Mouse (Mus musculus) neural tube, embryonic 14.5 days (tissue): ENCODE measurements around the gene Cwf19l1. TPM values are rescaled to one million over a fixed set of nuclear protein-coding genes. Genes with fewer than 3 reads are reported as not detected.
A peak's percentile ranks its signal among the peaks of the same experiment; 100 is the strongest.

Experiments
- ATAC-seq: fragments of 200-750 bp; cut with Nextera tagmentation; 2 replicates; pipeline ENCODE4 v1.8.0; 2017; ENCODE audit warnings: low read depth, mild to moderate bottlenecking, moderate TSS enrichment, moderate library complexity
- H3K27ac ChIP-seq: fragments of 300-500 bp; sonication (generic); 2 replicates; pipeline ENCODE4 v1.5.1; 2014; ENCODE audit warnings: low read depth, mild to moderate bottlenecking, control low read depth, low read length, moderate library complexity, mixed read lengths
- H3K27me3 ChIP-seq: fragments of 300-500 bp; sonication (generic); 2 replicates; pipeline ENCODE4 v1.6.1; 2014; ENCODE audit warnings: low read length; ENCODE audit not compliant: control insufficient read depth, insufficient read depth
- H3K36me3 ChIP-seq: fragments of 300-500 bp; sonication (generic); 2 replicates; pipeline ENCODE4 v1.6.1; 2014; ENCODE audit warnings: low read length, mixed read lengths; ENCODE audit not compliant: control insufficient read depth, insufficient read depth
- H3K4me1 ChIP-seq: fragments of 300-500 bp; sonication (generic); 2 replicates; pipeline ENCODE4 v1.6.1; 2014; ENCODE audit warnings: low read length; ENCODE audit not compliant: control insufficient read depth, insufficient read depth
- H3K4me2 ChIP-seq: fragments of 300-500 bp; sonication (generic); 2 replicates; pipeline ENCODE4 v1.6.1; 2014; ENCODE audit warnings: mild to moderate bottlenecking, low read depth, low read length, control low read depth
- H3K4me3 ChIP-seq: fragments of 300-500 bp; sonication (generic); 2 replicates; pipeline ENCODE4 v1.5.1; 2014; ENCODE audit warnings: low read depth, low read length, control low read depth, mixed read lengths
- H3K9ac ChIP-seq: fragments of 300-500 bp; sonication (generic); replicated peaks from 2 replicates; pipeline ENCODE4 v1.6.1; 2014; ENCODE audit warnings: low read depth, mild to moderate bottlenecking, control low read depth, low read length, mixed read lengths
- H3K9me3 ChIP-seq: fragments of 300-500 bp; sonication (generic); 2 replicates; pipeline ENCODE4 v1.6.1; 2016; ENCODE audit warnings: low read length; ENCODE audit not compliant: control insufficient read depth
- WGBS: fragments of 180-500 bp; shearing (Covaris S2); extraction: QIAGEN DNeasy Blood & Tissue Kit; methylation state at CpG from one replicate; pipeline ENCODE4 v1.1.7; 2014; 5-methylcytosine and 5-hydroxymethylcytosine counted together
- polyA plus RNA-seq: library from polyadenylated mRNA; unstranded; fragments of >200 nt; fragmentation: Nextera tagmentation; extraction: Ambion mirVana; gene quantifications from 2 replicates; pipeline ENCODE4 v1.2.1, GENCODE M21; 2014

Cwf19l1 gene
- polyA plus RNA-seq, 1 experiment from 2014 or later, result 32.2 TPM

DNA sequence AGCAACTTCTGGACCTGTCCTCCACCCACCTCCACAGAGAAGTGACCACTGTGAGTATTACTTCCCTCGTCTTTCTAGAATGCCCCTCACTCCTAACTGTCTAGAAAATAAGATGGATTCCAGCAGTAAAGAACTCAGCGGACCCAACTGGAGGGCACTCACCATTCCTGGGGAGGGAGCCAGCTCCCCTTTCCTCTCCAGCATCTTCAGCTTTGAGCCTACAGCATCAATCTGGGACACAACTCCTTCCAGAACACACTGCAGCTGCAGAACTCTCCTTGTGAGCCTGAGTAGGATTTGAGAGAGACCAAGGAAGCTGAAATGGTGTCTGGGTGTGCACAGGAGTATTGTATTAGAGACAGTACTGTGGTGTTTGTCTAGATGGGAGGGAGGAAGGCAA, 13.3 kb upstream of the Cwf19l1 start:
- Histone ChIP-seq H3K36me3 (0 out of 2 replicates have a peak, but pooled peaks cover under 1% of the 10 kb centered on the region), H3K27ac (no peak overlapping the region), H3K27me3 (no peaks in the 10 kb centered on the region), H3K4me2 (no peak overlapping the region), H3K9ac (no peak overlapping the region), H3K4me1 (peaks cover 7% of the 10 kb centered on the region), H3K9me3 (no peaks in the 10 kb centered on the region), H3K4me3 (no peak overlapping the region)
- no peak for ATAC-seq
- WGBS, result 82% methylated on average over 2 of the region's 2 CpGs

DNA sequence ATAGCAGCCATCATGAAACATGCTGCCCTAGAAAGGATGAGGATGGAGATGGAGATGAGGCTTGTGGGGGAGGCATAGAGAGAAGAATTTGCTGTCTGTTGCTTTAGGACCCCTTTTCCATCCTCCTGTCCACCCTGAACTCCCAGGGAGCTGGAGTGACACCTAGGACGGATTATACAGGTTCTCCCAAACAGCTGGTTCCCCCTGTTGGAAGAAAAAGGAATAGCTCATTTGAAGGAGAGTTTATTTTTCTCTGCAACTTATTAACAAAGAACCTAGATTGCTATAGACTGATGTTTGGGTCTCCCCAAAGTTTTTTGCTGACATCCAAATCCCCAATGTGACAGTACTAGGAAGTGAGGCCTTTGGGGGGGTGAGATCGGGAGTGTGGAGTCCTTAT, 12.7 kb upstream of the Cwf19l1 start:
- H3K9ac ChIP-seq, result no peak overlapping the region
- ATAC-seq, result no peak
- peaks cover 7% of the 10 kb centered on the region for H3K4me1 ChIP-seq
- no peak overlapping the region for H3K4me2 ChIP-seq
- no peaks in the 10 kb centered on the region for H3K27me3 ChIP-seq
- 34% methylated on average over 2 of the region's 2 CpGs for WGBS
- no peaks in the 10 kb centered on the region for H3K9me3 ChIP-seq
- no peak overlapping the region for H3K4me3 ChIP-seq
- H3K27ac ChIP-seq, result no peak overlapping the region
- peaks cover 4% of the 10 kb centered on the region; the same call in 1 of the 2 replicates for H3K36me3 ChIP-seq

DNA sequence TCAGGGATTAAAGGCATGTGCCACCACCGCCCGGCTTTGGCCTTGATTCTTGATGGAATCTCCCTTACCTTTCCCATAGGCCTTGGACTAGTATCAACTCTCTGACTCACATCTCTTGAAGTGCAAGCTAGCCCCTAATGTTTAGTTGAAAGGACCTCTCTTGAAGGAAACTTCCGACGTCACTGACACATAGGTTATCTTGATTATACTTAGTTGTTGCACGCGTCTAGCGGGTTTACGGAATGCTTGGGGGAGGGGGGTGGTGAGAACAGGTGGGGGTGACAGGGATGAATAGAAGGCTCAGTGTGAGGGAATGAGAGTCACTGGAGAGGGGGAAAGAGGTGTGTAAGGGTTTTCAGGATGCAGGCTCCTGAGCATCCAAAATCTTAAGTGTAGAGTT, 11.3 kb upstream of the Cwf19l1 start:
- 96% methylated on average over 8 of the region's 8 CpGs for WGBS
- H3K4me2 ChIP-seq, result no peak overlapping the region
- no peaks in the 10 kb centered on the region for H3K9me3 ChIP-seq
- H3K27me3 ChIP-seq, result no peaks in the 10 kb centered on the region
- ATAC-seq, result no peak
- no peak overlapping the region for H3K27ac ChIP-seq
- H3K4me3 ChIP-seq, result no peak overlapping the region
- no peak overlapping the region for H3K9ac ChIP-seq
- peaks cover 7% of the 10 kb centered on the region for H3K4me1 ChIP-seq
- peaks cover 17% of the 10 kb centered on the region; the same call in 1 of the 2 replicates for H3K36me3 ChIP-seq

DNA sequence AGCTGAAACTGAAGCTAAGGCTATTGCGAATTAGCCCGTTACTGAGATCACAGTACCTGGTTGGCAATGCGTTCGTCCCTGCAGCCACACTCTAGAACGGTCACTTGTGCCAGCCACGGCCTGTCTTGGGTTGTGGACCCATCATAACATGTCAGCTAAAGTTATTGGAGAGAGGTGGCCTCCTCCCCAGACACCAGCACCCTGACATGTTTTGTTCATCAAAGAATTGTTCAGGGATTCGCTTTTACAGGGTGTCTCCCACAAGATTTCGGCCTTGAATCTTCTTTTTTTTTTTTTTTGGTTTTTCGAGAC, 10.8 kb upstream of the Cwf19l1 start:
- Histone ChIP-seq H3K27ac (peak overlapping the region; percentile 71), H3K4me1 (peaks cover 7% of the 10 kb centered on the region), H3K9me3 (no peaks in the 10 kb centered on the region), H3K4me2 (peak overlapping the region; percentile 71), H3K4me3 (peak overlapping the region; percentile 66), H3K27me3 (no peaks in the 10 kb centered on the region), H3K9ac (0 out of 2 replicates have a peak overlapping the region, but pooled peaks have one; percentile 12), H3K36me3 (peaks cover 20% of the 10 kb centered on the region; the same call in 1 of the 2 replicates)
- no peak for ATAC-seq
- 65% methylated on average over 9 of the region's 9 CpGs for WGBS

DNA sequence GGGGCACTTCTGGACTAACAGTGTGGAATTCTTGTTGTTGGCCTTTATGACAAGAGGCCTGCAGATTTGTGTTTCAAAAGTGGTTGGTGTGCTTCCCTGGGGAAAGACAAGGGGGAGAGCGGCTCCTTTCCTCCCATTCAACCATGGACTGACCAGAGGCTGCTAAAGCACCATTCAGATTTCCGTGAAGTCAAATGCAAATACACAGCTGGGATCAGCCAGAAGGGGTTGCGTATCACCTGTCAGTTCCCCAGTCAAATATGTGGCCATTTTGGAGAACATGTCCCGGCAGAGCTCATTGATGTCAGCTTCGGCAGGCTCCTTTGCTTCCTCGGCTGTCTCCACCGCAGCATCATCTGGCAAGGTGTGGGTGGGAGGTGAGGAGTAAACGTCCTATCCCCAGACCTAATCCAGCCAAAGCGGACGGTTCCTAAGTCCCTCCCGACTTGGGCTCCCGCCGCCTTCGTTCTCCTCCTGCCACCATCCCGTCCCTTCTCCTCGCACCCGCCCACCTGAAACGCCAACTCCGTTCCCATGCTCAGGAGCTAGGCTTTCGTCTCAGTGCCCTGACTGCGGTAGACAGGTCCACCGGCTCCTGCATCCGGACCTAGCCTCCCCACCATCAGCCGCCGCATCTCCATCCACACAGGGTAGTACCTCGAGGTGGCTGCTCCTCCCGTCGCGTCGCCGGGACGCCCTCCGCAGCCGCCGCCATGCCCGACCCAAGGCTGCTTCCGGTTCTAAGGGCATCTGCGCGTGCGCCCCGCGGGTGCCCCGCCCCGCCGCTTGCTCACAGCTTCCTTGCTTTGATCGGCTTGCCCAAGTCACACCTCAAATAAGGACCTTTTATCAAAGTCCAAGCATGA, 10.3 kb upstream of the Cwf19l1 start, which contains the start of gene Bloc1s2:
Gene Bloc1s2, minus strand, starts transcription at position 745 of the 866 bp plus-strand sequence.
- peak; percentile 92 for ATAC-seq
- Histone ChIP-seq H3K27me3 (no peaks in the 10 kb centered on the region), H3K4me2 (peak within 1 kb of the TSS; percentile 71), H3K36me3 (peaks cover 22% of the 10 kb centered on the region; the same call in 1 of the 2 replicates), H3K4me1 (peaks cover 7% of the 10 kb centered on the region), H3K9ac (peak within 1 kb of the TSS; percentile 68), H3K27ac (peak within 1 kb of the TSS; percentile 71), H3K4me3 (peak within 1 kb of the TSS; percentile 66), H3K9me3 (no peaks in the 10 kb centered on the region)
- 4% methylated on average over 44 of the region's 46 CpGs for WGBS

DNA sequence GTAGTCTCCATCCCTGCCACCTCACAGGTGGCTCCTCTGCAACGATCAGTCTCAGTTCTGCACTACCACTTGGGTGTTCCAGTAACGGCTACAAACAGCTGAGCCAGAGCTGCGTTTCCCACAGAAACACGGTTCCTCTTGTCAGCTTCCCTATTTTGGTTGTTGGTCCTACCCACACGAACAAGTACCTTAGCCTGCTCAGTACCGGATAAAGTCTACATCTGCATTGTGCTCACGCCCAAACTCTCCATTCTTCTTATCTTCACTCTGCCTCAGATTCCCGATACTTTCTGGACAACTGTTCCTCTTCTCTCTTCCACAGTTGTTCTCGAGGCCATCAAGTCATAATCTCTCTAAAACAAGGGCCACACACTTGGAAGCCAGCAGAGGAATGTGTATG, 8.7 kb upstream of the Cwf19l1 start:
- Histone ChIP-seq H3K4me3 (no peak overlapping the region), H3K36me3 (peaks cover 29% of the 10 kb centered on the region), H3K9ac (no peak overlapping the region), H3K9me3 (no peaks in the 10 kb centered on the region), H3K4me2 (no peak overlapping the region), H3K27ac (no peak overlapping the region), H3K27me3 (no peaks in the 10 kb centered on the region), H3K4me1 (peaks cover 7% of the 10 kb centered on the region)
- 91% methylated on average over 9 of the region's 9 CpGs for WGBS
- no peak for ATAC-seq

DNA sequence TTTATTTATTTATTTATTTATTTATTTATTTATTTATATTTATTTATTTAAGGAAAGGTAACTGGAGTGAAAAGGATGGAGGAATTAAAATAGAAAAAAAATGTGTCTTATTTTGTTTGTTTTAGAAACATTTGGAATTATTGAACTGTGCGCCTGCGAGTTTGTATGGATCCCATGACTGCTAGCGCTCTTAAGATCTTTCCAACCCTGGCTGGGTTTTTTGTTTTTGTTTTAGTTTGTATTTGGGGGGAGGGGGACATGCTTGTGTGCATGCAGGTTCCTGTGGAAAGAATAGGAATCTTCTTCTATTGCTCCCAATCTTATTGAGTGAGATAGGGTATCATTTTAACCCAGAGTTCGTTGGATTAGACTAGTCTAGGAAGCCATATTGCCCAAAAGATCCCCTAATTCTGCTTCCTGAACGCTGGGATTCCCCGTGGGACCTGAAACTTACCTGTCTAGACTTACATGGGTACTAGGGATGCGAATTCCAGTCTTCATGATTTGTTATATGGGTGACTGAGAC, 347 bp upstream of the Cwf19l1 start:
- Histone ChIP-seq H3K36me3 (peaks cover 8% of the 10 kb centered on the region), H3K4me3 (peak overlapping the region; percentile 73), H3K4me1 (peaks cover 7% of the 10 kb centered on the region), H3K27ac (peak overlapping the region; percentile 52; the same call in 1 of the 2 replicates), H3K4me2 (peak overlapping the region; percentile 52), H3K9me3 (no peaks in the 10 kb centered on the region), H3K27me3 (no peaks in the 10 kb centered on the region), H3K9ac (peak overlapping the region; percentile 34; the same call in 1 of the 2 replicates)
- no peak for ATAC-seq
- 25% methylated on average over 7 of the region's 7 CpGs for WGBS

DNA sequence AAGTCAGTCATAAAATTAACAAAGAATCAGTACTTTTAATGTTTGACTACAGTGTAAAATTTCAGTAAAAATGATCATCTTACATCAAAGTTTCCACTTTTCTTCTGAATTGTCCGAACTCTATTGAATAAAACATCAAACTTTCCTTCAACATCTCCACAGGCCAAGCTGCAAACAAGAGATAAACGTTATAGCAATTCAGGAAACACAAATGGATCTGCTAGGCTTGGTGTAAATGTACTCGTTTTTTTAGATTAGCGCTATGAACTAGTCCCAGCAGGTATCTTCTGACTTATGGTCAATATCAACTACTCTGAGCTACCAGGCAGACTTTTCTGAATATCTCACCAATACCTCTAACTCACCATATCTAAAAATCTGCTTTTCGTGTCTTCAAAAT, 2.8 kb downstream of the Cwf19l1 start:
- no peak for ATAC-seq
- Histone ChIP-seq H3K27ac (no peak overlapping the region), H3K4me2 (no peak overlapping the region), H3K4me3 (no peak overlapping the region), H3K36me3 (peaks cover 22% of the 10 kb centered on the region), H3K27me3 (no peaks in the 10 kb centered on the region), H3K9me3 (no peaks in the 10 kb centered on the region), H3K9ac (no peak overlapping the region), H3K4me1 (peaks cover 7% of the 10 kb centered on the region)
- WGBS, result 91% methylated on average over 5 of the region's 5 CpGs

DNA sequence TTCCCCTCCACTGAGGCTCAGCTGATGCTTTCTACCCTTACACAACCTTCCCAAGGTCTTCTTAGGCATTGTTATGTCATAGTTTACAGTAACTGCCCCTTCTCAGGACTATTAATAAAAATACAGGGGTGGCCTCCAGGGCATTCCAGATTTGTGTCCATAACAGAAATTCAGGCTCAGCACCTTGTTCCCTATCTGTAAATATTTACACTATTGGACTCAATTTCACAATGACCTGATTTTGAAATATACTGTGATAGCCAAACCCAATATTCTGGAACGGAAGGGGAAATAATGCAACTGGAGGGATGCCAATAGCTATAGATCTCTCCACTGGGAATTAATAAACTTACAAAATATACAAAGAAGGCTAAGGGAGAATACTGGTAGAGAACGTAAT, 7.1 kb downstream of the Cwf19l1 start:
- Histone ChIP-seq H3K36me3 (peaks cover 55% of the 10 kb centered on the region), H3K27me3 (no peaks in the 10 kb centered on the region), H3K4me3 (no peak overlapping the region), H3K9ac (no peak overlapping the region), H3K4me2 (no peak overlapping the region), H3K4me1 (no peaks in the 10 kb centered on the region), H3K9me3 (no peaks in the 10 kb centered on the region), H3K27ac (no peak overlapping the region)
- 88% methylated on average over 2 of the region's 2 CpGs for WGBS
- ATAC-seq, result no peak
